Mouse (Mus musculus) mesoderm, embryonic 11.5 days (tissue): Measurements from ENCODE around the gene Cnot8.
A peak's percentile ranks its signal among the peaks of the same experiment; 100 is the strongest.
"Not testable (repeated sequence)": the region's sequence is repeated elsewhere in the genome, so short reads cannot be mapped to it uniquely, and the experiment has no call there.

ENCODE experiments used
- DNase-seq: peaks from one replicate; pipeline ENCODE4 v3.0.0-alpha.2; 2012; ENCODE audit warnings: low read depth, low spot score

Cnot8 gene

GRCm38 (mm10) chr11:58103697-58104306 lies at the start of gene Cnot8:
Gene Cnot8, plus strand, starts transcription at chr11:58104153.
- DNase-seq: peak; percentile 98

GRCm38 (mm10) chr11:58057455-58057854 lies 46.5 kb upstream of the Cnot8 start:
- peak; percentile 37 for DNase-seq

- DNase-seq: not testable (repeated sequence)
Measured at GRCm38 (mm10) chr11:58059752-58060151, 44.2 kb upstream of the Cnot8 start.

GRCm38 (mm10) chr11:58061218-58061617 lies 42.7 kb upstream of the Cnot8 start:
- DNase-seq: not testable (repeated sequence)

GRCm38 (mm10) chr11:58062586-58062985 lies 41.4 kb upstream of the Cnot8 start:
- DNase-seq: no peak

- DNase-seq: no peak
Measured at GRCm38 (mm10) chr11:58065025-58065424, 38.9 kb upstream of the Cnot8 start.

- no peak for DNase-seq
Measured at GRCm38 (mm10) chr11:58072978-58073377, 31.0 kb upstream of the Cnot8 start.

GRCm38 (mm10) chr11:58077270-58077669 lies 26.7 kb upstream of the Cnot8 start:
- DNase-seq: no peak

- DNase-seq: no peak
Measured at GRCm38 (mm10) chr11:58081716-58082115, 22.2 kb upstream of the Cnot8 start.

GRCm38 (mm10) chr11:58092541-58092940 lies 11.4 kb upstream of the Cnot8 start:
- no peak for DNase-seq

GRCm38 (mm10) chr11:58093021-58093528 lies 10.9 kb upstream of the Cnot8 start, which contains the start of gene Gm12248:
Gene Gm12248, minus strand, starts transcription at chr11:58093134.
- peak; percentile 57 for DNase-seq

GRCm38 (mm10) chr11:58094766-58095165 lies 9.2 kb upstream of the Cnot8 start:
- DNase-seq: no peak

- no peak for DNase-seq
Measured at GRCm38 (mm10) chr11:58095561-58095960, 8.4 kb upstream of the Cnot8 start.

GRCm38 (mm10) chr11:58096160-58096559 lies 7.8 kb upstream of the Cnot8 start:
- no peak for DNase-seq

- DNase-seq: no peak
Measured at GRCm38 (mm10) chr11:58096821-58097620, 6.9 kb upstream of the Cnot8 start.

- no peak for DNase-seq
Measured at GRCm38 (mm10) chr11:58097621-58098365, 6.2 kb upstream of the Cnot8 start.

GRCm38 (mm10) chr11:58098366-58098720 lies 5.6 kb upstream of the Cnot8 start:
- not testable (repeated sequence) for DNase-seq

GRCm38 (mm10) chr11:58100006-58100405 lies 3.9 kb upstream of the Cnot8 start:
- no peak for DNase-seq

GRCm38 (mm10) chr11:58101194-58101720 lies 2.7 kb upstream of the Cnot8 start:
- no peak for DNase-seq

GRCm38 (mm10) chr11:58102146-58102545 lies 1.8 kb upstream of the Cnot8 start:
- no peak for DNase-seq

GRCm38 (mm10) chr11:58102581-58103343 lies 1.2 kb upstream of the Cnot8 start:
- DNase-seq: peak; percentile 21
